Mouse (Mus musculus): ENCODE data around the gene Eepd1. TPM values are rescaled to one million over a fixed set of nuclear protein-coding genes. Genes with fewer than 3 reads are reported as not detected.

The Eepd1 gene
- polyA plus RNA-seq, 1 experiment = 6.9 TPM

GRCm38 (mm10) chr9:25561143-25561542, 79.8 kb downstream of the Eepd1 start:
- no peak for DNase-seq
- Histone ChIP-seq H3K4me3 (ENCODE audit: control insufficient read depth, insufficient read depth, low read length) (no peak overlapping the region), H3K27me3 (ENCODE audit: control insufficient read depth, insufficient read depth, low read length) (no peaks in the 10 kb centered on the region), H3K27ac (ENCODE audit: control insufficient read depth, insufficient read depth, low read length) (no peak overlapping the region), H3K36me3 (ENCODE audit: control insufficient read depth, insufficient read depth, low read length) (no peaks in the 10 kb centered on the region), H3K4me1 (replicated peaks; ENCODE audit: control insufficient read depth, insufficient read depth, low read length) (no peaks in the 10 kb centered on the region)
- WGBS = 92% methylated on average over 1 of the region's 1 CpGs
- TF ChIP-seq CTCF (IDR thresholded peaks at IDR 0.05; ENCODE audit: borderline replicate concordance, control insufficient read depth, extremely low read depth, insufficient read depth, low read length, poor library complexity) (no peak), POLR2A (IDR thresholded peaks at IDR 0.05; ENCODE audit: control insufficient read depth, extremely low read depth, insufficient read depth, low read length, poor library complexity) (no peak)

DNA sequence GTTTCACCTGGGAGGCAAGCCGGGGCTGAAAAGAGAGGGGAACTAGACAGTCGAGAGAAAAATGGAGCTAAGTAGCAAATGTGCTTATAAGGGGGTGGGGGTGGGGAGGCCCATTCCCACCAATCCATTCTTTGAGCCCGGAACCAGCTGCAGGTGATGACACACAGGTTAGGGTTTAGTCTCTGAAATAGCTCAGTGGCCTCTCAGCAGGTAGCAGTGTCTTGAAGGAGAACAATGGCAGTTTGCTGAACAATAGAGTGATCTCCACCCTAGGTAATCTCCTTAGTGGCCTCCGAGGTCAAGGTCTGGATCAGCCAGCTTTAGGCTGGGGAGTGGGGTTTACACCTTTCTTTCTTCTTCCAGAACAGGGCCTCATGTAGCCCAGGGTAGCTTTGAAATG, 82.5 kb downstream of the Eepd1 start:
- 95% methylated on average over 4 of the region's 4 CpGs for WGBS
- H3K4me1 ChIP-seq (replicated peaks; ENCODE audit: control insufficient read depth, insufficient read depth, low read length) = no peaks in the 10 kb centered on the region
- DNase-seq = no peak
- no peaks in the 10 kb centered on the region for H3K27me3 ChIP-seq (ENCODE audit: control insufficient read depth, insufficient read depth, low read length)
- H3K27ac ChIP-seq (ENCODE audit: control insufficient read depth, insufficient read depth, low read length) = no peak overlapping the region
- no peak for TF ChIP-seq CTCF (IDR thresholded peaks at IDR 0.05; ENCODE audit: borderline replicate concordance, control insufficient read depth, extremely low read depth, insufficient read depth, low read length, poor library complexity)
- TF ChIP-seq POLR2A (IDR thresholded peaks at IDR 0.05; ENCODE audit: control insufficient read depth, extremely low read depth, insufficient read depth, low read length, poor library complexity) = no peak
- H3K36me3 ChIP-seq (ENCODE audit: control insufficient read depth, insufficient read depth, low read length) = no peaks in the 10 kb centered on the region
- no peak overlapping the region for H3K4me3 ChIP-seq (ENCODE audit: control insufficient read depth, insufficient read depth, low read length)

DNA sequence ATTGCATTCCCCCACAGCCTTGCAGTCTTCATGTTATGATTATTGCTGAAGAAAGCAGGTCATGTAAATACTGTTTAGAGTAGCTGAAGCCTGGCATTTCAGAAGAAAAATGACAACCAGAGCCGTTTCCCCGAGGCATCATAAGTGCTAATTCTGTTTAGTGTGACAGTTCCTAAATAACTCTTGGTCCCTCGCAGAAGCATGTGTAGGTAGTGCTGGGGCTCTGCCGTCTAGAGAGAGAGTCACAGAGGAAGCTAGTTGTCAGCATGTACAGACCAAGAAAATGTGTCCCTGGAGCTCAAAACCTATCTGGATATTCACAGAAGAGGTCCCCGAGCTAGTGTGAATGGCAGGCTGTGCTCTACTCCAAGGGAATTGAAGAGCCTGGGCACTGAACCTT, 85.7 kb downstream of the Eepd1 start:
- peaks cover 2% of the 10 kb centered on the region; the same call in 1 of the 2 replicates for H3K4me1 ChIP-seq (replicated peaks; ENCODE audit: control insufficient read depth, insufficient read depth, low read length)
- no peak for DNase-seq
- TF ChIP-seq POLR2A (IDR thresholded peaks at IDR 0.05; ENCODE audit: control insufficient read depth, extremely low read depth, insufficient read depth, low read length, poor library complexity) = no peak
- WGBS = 90% methylated on average over 5 of the region's 5 CpGs
- H3K36me3 ChIP-seq (ENCODE audit: control insufficient read depth, insufficient read depth, low read length) = no peaks in the 10 kb centered on the region
- no peaks in the 10 kb centered on the region for H3K27me3 ChIP-seq (ENCODE audit: control insufficient read depth, insufficient read depth, low read length)
- H3K4me3 ChIP-seq (ENCODE audit: control insufficient read depth, insufficient read depth, low read length) = no peak overlapping the region
- no peak overlapping the region for H3K27ac ChIP-seq (ENCODE audit: control insufficient read depth, insufficient read depth, low read length)

- no peak for TF ChIP-seq POLR2A (IDR thresholded peaks at IDR 0.05; ENCODE audit: control insufficient read depth, extremely low read depth, insufficient read depth, low read length, poor library complexity)
- no peak for TF ChIP-seq CTCF (IDR thresholded peaks at IDR 0.05; ENCODE audit: borderline replicate concordance, control insufficient read depth, extremely low read depth, insufficient read depth, low read length, poor library complexity)
- no peak for DNase-seq
- no peaks in the 10 kb centered on the region for H3K27me3 ChIP-seq (ENCODE audit: control insufficient read depth, insufficient read depth, low read length)
- H3K36me3 ChIP-seq (ENCODE audit: control insufficient read depth, insufficient read depth, low read length) = no peaks in the 10 kb centered on the region
- no peak overlapping the region for H3K4me3 ChIP-seq (ENCODE audit: control insufficient read depth, insufficient read depth, low read length)
- peaks cover 2% of the 10 kb centered on the region; the same call in 1 of the 2 replicates for H3K4me1 ChIP-seq (replicated peaks; ENCODE audit: control insufficient read depth, insufficient read depth, low read length)
- WGBS = 87% methylated on average over 3 of the region's 3 CpGs
- H3K27ac ChIP-seq (ENCODE audit: control insufficient read depth, insufficient read depth, low read length) = no peak overlapping the region
Observed at GRCm38 (mm10) chr9:25568783-25569182, 87.4 kb downstream of the Eepd1 start.

DNA sequence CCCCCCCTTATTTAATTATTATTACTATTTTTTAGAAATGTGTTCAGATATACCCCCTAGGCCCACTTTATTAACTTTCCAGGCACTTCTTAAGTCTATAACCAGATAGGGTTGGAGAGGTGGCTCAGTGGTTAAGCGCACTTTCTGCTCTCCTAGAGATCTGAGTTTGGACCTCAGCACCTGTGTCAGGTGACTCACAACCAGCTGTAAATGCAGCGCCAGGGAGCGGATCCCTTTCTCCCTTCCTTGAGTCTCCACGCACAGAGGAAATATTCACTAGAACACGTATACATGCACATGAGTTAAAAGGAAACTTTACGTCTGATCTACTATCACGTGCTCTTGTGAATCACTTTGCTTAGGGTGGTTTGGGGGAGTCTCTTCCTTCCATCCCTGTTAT, 88.7 kb downstream of the Eepd1 start:
- WGBS = 96% methylated on average over 7 of the region's 7 CpGs
- H3K27me3 ChIP-seq (ENCODE audit: control insufficient read depth, insufficient read depth, low read length) = no peaks in the 10 kb centered on the region
- TF ChIP-seq CTCF (IDR thresholded peaks at IDR 0.05; ENCODE audit: borderline replicate concordance, control insufficient read depth, extremely low read depth, insufficient read depth, low read length, poor library complexity) = no peak
- TF ChIP-seq POLR2A (IDR thresholded peaks at IDR 0.05; ENCODE audit: control insufficient read depth, extremely low read depth, insufficient read depth, low read length, poor library complexity) = no peak
- H3K27ac ChIP-seq (ENCODE audit: control insufficient read depth, insufficient read depth, low read length) = no peak overlapping the region
- no peak for DNase-seq
- no peak overlapping the region for H3K4me3 ChIP-seq (ENCODE audit: control insufficient read depth, insufficient read depth, low read length)
- H3K4me1 ChIP-seq (replicated peaks; ENCODE audit: control insufficient read depth, insufficient read depth, low read length) = peaks cover 2% of the 10 kb centered on the region; the same call in 1 of the 2 replicates
- no peaks in the 10 kb centered on the region for H3K36me3 ChIP-seq (ENCODE audit: control insufficient read depth, insufficient read depth, low read length)

- Histone ChIP-seq H3K4me1 (replicated peaks; ENCODE audit: control insufficient read depth, insufficient read depth, low read length) (peaks cover 2% of the 10 kb centered on the region; the same call in 1 of the 2 replicates), H3K27ac (ENCODE audit: control insufficient read depth, insufficient read depth, low read length) (no peak overlapping the region), H3K36me3 (ENCODE audit: control insufficient read depth, insufficient read depth, low read length) (no peaks in the 10 kb centered on the region), H3K4me3 (ENCODE audit: control insufficient read depth, insufficient read depth, low read length) (no peak overlapping the region), H3K27me3 (ENCODE audit: control insufficient read depth, insufficient read depth, low read length) (no peaks in the 10 kb centered on the region)
- no peak for DNase-seq
- no peak for TF ChIP-seq POLR2A (IDR thresholded peaks at IDR 0.05; ENCODE audit: control insufficient read depth, extremely low read depth, insufficient read depth, low read length, poor library complexity)
- no peak for TF ChIP-seq CTCF (IDR thresholded peaks at IDR 0.05; ENCODE audit: borderline replicate concordance, control insufficient read depth, extremely low read depth, insufficient read depth, low read length, poor library complexity)
- 95% methylated on average over 9 of the region's 9 CpGs for WGBS
Observed at GRCm38 (mm10) chr9:25570436-25570835, 89.1 kb downstream of the Eepd1 start.

DNA sequence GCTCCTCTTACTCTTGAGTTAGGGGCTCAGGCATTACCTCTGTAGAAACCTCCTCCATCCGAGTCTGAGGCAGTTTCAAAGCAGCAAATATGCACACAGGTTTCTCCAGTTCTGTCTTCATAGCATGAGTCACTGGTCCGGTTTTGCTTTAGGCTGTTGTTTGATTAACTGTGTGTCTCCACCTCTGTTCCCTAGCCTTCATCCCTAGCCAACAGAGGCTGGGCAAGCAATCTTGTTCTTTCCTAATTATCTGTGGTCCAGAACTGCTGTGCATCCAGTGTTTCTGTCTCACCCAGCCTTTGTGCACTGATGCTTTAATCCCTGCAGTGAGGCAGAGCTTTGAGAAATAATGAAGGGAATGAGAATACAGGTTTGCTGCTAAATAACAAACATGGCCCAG, 90.0 kb downstream of the Eepd1 start:
- Histone ChIP-seq H3K27me3 (ENCODE audit: control insufficient read depth, insufficient read depth, low read length) (no peaks in the 10 kb centered on the region), H3K4me3 (ENCODE audit: control insufficient read depth, insufficient read depth, low read length) (no peak overlapping the region), H3K36me3 (ENCODE audit: control insufficient read depth, insufficient read depth, low read length) (no peaks in the 10 kb centered on the region), H3K4me1 (replicated peaks; ENCODE audit: control insufficient read depth, insufficient read depth, low read length) (peaks cover 2% of the 10 kb centered on the region; the same call in 1 of the 2 replicates), H3K27ac (ENCODE audit: control insufficient read depth, insufficient read depth, low read length) (no peak overlapping the region)
- 87% methylated on average over 2 of the region's 2 CpGs for WGBS
- DNase-seq = no peak
- TF ChIP-seq POLR2A (IDR thresholded peaks at IDR 0.05; ENCODE audit: control insufficient read depth, extremely low read depth, insufficient read depth, low read length, poor library complexity) (no peak), CTCF (IDR thresholded peaks at IDR 0.05; ENCODE audit: borderline replicate concordance, control insufficient read depth, extremely low read depth, insufficient read depth, low read length, poor library complexity) (no peak)

Measured in thymus, adult 2 months (tissue).